Mouse (Mus musculus) liver, embryonic 14.5 days (tissue): ENCODE measurements around the gene Nktr. TPM values are rescaled to one million over a fixed set of nuclear protein-coding genes. Genes with fewer than 3 reads are reported as not detected.

Experiments used
- ATAC-seq: fragments of 200-750 bp; cut with Nextera tagmentation; 2 replicates; pipeline ENCODE4 v1.8.0; 2017; ENCODE audit warnings: moderate number of reproducible peaks, mild to moderate bottlenecking, moderate library complexity; ENCODE audit not compliant: insufficient read depth
- DNase-seq, 3 experiments: peaks; one replicate each; pipeline ENCODE4 v3.0.0-alpha.2; 2012 to 2013; ENCODE audit warnings: low read depth in 3 of 3, low spot score in 3 of 3
- H3K27ac ChIP-seq: fragments of 300-500 bp; sonication (generic); 2 replicates; pipeline ENCODE4 v1.5.1; 2014; ENCODE audit warnings: moderate library complexity, mild to moderate bottlenecking, control low read depth, inconsistent platforms
- H3K27me3 ChIP-seq: fragments of 300-500 bp; sonication (generic); 2 replicates; pipeline ENCODE4 v1.6.1; 2014; ENCODE audit warnings: mild to moderate bottlenecking, low read length, moderate library complexity; ENCODE audit not compliant: control insufficient read depth, insufficient read depth
- H3K36me3 ChIP-seq: fragments of 300-500 bp; sonication (generic); replicated peaks from 2 replicates; pipeline ENCODE4 v1.6.1; 2014; ENCODE audit warnings: low read depth; ENCODE audit not compliant: control insufficient read depth, insufficient read depth
- H3K4me1 ChIP-seq, 2 experiments: fragments of 200-500 bp in 1 of 2; fragments of 300-500 bp in 1 of 2; sonication (generic) in 1 of 2; replicated peaks; 2 replicates each; pipeline ENCODE4 v1.6.1; 2012 to 2014; ENCODE audit warnings: antibody characterized with exemption in 1 of 2, inconsistent platforms in 1 of 2, low read length in 1 of 2; ENCODE audit not compliant: control insufficient read depth in 2 of 2, insufficient read depth in 2 of 2
- H3K4me2 ChIP-seq: fragments of 300-500 bp; sonication (generic); 2 replicates; pipeline ENCODE4 v1.6.1; 2014; ENCODE audit warnings: low read depth, mild to moderate bottlenecking, control low read depth, moderate library complexity
- H3K4me3 ChIP-seq, 2 experiments: fragments of 200-500 bp in 1 of 2; fragments of 300-500 bp in 1 of 2; sonication (generic) in 1 of 2; 2 replicates each; pipeline ENCODE4 v1.5.1; 2012 to 2014; ENCODE audit warnings: low read depth in 2 of 2, low read length in 2 of 2, mild to moderate bottlenecking in 2 of 2, control low read depth in 1 of 2, inconsistent platforms in 1 of 2, moderate library complexity in 1 of 2; ENCODE audit not compliant: insufficient read depth in 1 of 2
- H3K9ac ChIP-seq: fragments of 300-500 bp; sonication (generic); replicated peaks from 2 replicates; pipeline ENCODE4 v1.6.1; 2014; ENCODE audit warnings: mild to moderate bottlenecking, control low read depth, moderate library complexity
- H3K9me3 ChIP-seq: fragments of 300-500 bp; sonication (generic); 2 replicates; pipeline ENCODE4 v1.6.1; 2016; ENCODE audit warnings: low read length, mixed read lengths; ENCODE audit not compliant: control insufficient read depth
- CTCF ChIP-seq: IDR thresholded peaks from 2 replicates; pipeline ENCODE4 v1.5.1; 2016; ENCODE audit warnings: antibody characterized with exemption, low read depth, control low read depth
- EP300 ChIP-seq: IDR thresholded peaks from 2 replicates; pipeline ENCODE4 v1.6.1; 2016; ENCODE audit warnings: antibody characterized with exemption, low read depth
- whole genome bisulfite sequencing: fragments of 180-500 bp; shearing (Covaris S2); extraction: QIAGEN DNeasy Blood & Tissue Kit; methylation state at CpG from one replicate; pipeline ENCODE4 v1.1.7; 2014; ENCODE audit not compliant: insufficient replicate concordance; 5-methylcytosine and 5-hydroxymethylcytosine counted together
- polyA plus RNA-seq, 2 experiments: library from polyadenylated mRNA; depleted of rRNA in 1 of 2; stranded (reverse) in 1 of 2; unstranded in 1 of 2; fragments of >200 nt; fragmentation: Nextera tagmentation in 1 of 2; extraction: Ambion mirVana in 1 of 2; gene quantifications; 2 replicates each; pipeline versions ENCODE4 v1.2.1 to v1.2.3; 2012 to 2014

Nktr gene
- polyA plus RNA-seq, 2 experiments: 18.5 to 41.5 TPM

DNA sequence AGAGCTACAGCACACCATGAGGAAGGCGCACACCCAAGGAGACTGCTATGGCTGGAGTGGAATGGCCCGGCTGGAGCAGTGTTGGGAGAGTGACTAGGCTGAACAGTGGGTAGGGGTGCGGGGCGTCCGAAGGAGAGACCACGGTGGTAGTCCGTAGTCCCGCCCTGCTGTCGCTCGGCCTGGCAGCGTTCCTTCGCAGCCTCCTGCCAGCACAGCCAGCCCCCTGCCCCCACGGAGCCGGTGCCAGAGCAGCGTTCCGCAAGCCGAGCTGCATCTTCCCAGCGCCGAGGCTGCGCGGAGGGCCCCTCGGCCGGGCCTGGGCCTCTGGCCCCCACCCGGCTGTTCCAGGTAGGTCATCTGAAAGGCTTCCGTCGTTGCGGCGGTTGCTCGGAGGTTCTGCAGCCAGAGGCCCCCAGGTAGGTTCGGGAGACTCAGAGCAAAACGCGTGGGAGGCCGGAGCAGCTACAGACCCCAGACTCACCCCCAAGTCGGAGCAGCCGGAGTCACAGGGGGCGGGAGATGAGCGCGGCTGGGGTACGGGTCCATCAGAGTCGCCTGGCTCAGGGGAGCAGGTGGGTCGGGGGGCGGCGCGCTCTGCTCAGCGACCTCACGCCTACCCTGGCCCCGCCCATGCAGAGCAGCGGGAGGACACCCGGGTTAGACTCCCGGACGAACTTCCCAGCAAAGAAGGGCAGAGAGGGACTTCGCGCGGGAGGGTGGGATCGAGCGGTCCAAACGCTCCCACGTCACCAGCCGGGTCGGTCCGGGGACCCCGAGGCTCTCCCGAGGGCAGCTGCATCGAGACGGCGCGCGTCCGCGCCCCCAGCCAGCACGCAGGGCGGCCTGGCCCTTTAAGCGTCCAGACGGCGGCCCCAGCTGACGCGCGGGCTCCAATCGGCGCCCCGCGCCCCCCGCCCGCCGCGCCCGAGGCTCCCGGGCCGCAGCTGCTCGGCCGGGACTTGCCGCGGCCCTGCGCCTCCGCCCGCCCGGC lies 40.4 kb downstream of the Nktr start, which contains the start of gene Zfp651:
Gene Zfp651, plus strand, starts transcription at position 240 of the 991 bp plus-strand sequence.
- Histone ChIP-seq H3K27me3 (peaks cover 33% of the 10 kb centered on the region), H3K9ac (peak within 1 kb of the TSS; percentile 32), H3K4me3 (peak within 1 kb of the TSS; percentile 46 to 56), H3K27ac (no peak within 1 kb of the TSS), H3K9me3 (no peaks in the 10 kb centered on the region), H3K36me3 (peaks cover 18% of the 10 kb centered on the region), H3K4me1 (0 out of 4 replicates have a peak, but pooled peaks cover 0 to 3% of the 10 kb centered on the region in 2 experiments), H3K4me2 (peak within 1 kb of the TSS; percentile 64)
- TF ChIP-seq EP300 (no peak), CTCF (no peak)
- ATAC-seq: peak; percentile 29
- no peak for DNase-seq
- WGBS: under 1% methylated on average over 89 of the region's 97 CpGs

DNA sequence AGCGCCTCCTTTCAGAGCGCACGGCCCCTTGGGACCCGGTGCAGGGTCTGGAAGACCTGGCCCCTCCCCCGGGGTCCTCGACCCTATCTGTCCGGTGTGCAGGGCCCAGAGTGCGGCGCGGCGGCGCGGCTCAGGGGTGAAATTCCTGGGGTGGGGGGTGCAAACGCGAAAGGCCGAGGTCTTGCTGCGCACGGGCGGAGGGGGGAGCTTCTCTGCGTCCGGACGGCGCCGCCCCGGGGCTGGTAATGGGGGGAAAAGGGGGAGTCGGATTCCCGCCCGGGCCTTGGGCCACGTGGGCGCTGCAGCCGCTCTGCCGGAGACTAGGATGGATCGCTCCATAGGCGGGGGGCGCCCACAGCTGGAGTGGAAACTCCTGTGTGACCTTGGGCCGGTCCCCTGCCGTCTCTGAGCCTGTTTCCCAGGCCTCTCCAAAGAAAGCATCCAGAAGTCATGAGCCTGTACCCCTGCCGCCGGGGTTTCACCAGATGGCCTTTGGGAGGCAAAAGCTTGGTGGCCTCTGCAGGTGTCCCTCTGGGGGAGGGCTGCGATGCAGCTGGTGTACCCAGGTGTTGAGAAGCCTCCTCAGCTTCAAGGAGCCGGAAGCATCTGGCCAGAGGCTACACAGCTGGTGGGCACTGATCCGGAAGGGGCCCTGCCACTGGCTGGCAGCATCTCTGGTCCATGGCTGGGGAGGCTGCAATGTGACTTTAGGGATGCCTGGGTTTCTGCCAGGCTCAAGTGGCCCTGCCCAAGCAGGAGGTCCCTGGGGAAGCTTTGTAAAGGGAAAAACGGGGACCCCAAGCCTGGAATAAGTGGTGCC lies 41.5 kb downstream of the Nktr start:
- ATAC-seq (peak; percentile 16; the same call in 1 of the 2 replicates), DNase-seq (no peak)
- H3K4me2 ChIP-seq: peak overlapping the region; percentile 64
- peaks cover 7% of the 10 kb centered on the region; the same call in 1 of the 2 replicates for H3K36me3 ChIP-seq
- H3K27me3 ChIP-seq: peaks cover 33% of the 10 kb centered on the region
- 2% methylated on average over 43 of the region's 43 CpGs for WGBS
- H3K9ac ChIP-seq: peak overlapping the region; percentile 32
- peak overlapping the region; percentile 46 to 56 for H3K4me3 ChIP-seq
- 0 out of 4 replicates have a peak, but pooled peaks cover 0 to 3% of the 10 kb centered on the region in 2 experiments for H3K4me1 ChIP-seq
- no peak overlapping the region for H3K27ac ChIP-seq
- TF ChIP-seq EP300 (no peak), CTCF (no peak)
- H3K9me3 ChIP-seq: no peaks in the 10 kb centered on the region

DNA sequence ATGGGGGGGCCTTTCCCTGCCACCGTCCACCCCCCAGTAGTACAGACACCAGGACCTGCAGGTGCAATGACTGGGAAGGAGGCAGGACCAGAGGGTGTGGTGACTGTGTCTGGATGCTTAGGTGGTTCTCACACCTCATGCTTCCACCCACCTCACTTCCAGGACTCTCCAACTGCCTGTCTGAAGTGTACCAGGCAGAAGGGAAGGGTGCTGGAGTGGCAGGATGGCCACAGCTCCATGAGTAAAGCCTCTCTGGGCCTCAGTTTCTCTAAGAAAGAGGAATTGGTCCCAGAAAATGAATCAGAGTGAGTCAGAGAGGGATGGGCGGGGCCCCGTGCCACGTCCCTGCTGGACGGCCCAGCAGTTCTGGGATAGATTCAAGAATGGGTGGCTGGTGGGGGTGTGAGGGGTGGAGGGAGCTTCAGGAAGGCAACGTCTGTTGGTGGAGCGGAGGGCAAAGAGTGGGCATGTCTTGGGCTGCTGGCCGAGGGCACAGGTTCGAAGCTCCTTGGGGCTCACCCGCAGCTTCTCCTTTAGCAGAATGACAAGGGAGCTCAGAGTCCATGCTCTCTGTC lies 42.2 kb downstream of the Nktr start:
- no peak for TF ChIP-seq CTCF
- TF ChIP-seq EP300: no peak
- peaks cover 33% of the 10 kb centered on the region for H3K27me3 ChIP-seq
- H3K4me1 ChIP-seq: 0 out of 4 replicates have a peak, but pooled peaks cover 0 to 3% of the 10 kb centered on the region in 2 experiments
- H3K4me2 ChIP-seq: no peak overlapping the region
- ATAC-seq (no peak), DNase-seq (no peak)
- no peak overlapping the region for H3K27ac ChIP-seq
- H3K36me3 ChIP-seq: peaks cover 1% of the 10 kb centered on the region; the same call in 1 of the 2 replicates
- no peaks in the 10 kb centered on the region for H3K9me3 ChIP-seq
- no peak overlapping the region for H3K4me3 ChIP-seq
- H3K9ac ChIP-seq: no peak overlapping the region
- WGBS: 61% methylated on average over 10 of the region's 10 CpGs

DNA sequence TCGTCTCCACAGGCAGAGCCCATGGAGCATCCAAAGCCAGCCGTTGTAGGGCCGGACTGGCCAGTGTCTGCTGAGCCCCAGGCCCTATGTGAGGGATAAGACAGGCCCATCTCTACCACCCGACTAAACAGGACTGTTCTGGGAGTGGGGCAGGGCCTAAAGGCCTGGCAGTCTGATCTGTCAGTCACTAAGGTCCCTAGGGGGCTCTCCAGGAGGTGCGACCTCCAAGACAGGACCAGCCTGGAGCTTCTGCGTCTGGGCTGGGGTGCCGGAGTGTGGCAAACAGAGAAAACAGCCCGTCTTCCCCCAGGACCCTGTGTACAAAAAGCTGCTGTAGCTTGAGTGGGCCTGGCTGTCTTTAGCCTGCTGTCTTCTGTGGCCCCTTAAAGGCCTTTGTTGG lies 42.8 kb downstream of the Nktr start:
- H3K27me3 ChIP-seq: peaks cover 33% of the 10 kb centered on the region
- no peak overlapping the region for H3K4me2 ChIP-seq
- no peak overlapping the region for H3K27ac ChIP-seq
- no peaks in the 10 kb centered on the region; the same call in 1 of the 2 replicates for H3K36me3 ChIP-seq
- no peak for DNase-seq
- H3K9ac ChIP-seq: no peak overlapping the region
- no peak for ATAC-seq
- WGBS: 67% methylated on average over 8 of the region's 8 CpGs
- H3K4me1 ChIP-seq: 0 out of 4 replicates have a peak, but pooled peaks cover 0 to 3% of the 10 kb centered on the region in 2 experiments
- H3K4me3 ChIP-seq: no peak overlapping the region
- H3K9me3 ChIP-seq: no peaks in the 10 kb centered on the region
- no peak for TF ChIP-seq EP300
- TF ChIP-seq CTCF: no peak
